Mouse (Mus musculus) C2C12 (cell line): ENCODE data around the gene Fam166a.

Source experiments
- CEBPB ChIP-seq: IDR thresholded peaks from one replicate; pipeline ENCODE4 v1.6.1; 2011; ENCODE audit warnings: low read depth, mild to moderate bottlenecking, control low read depth, moderate library complexity
- CTCF ChIP-seq: IDR thresholded peaks from one replicate; pipeline ENCODE4 v1.5.1; 2011; ENCODE audit not compliant: control insufficient read depth, insufficient read depth, insufficient read length
- FOSL1 ChIP-seq: IDR thresholded peaks from one replicate; pipeline ENCODE4 v1.8.0; 2011; ENCODE audit warnings: mild to moderate bottlenecking, low read length; ENCODE audit not compliant: poor library complexity, insufficient read depth, severe bottlenecking
- MAX ChIP-seq: IDR thresholded peaks from one replicate; pipeline ENCODE4 v1.6.1; 2011; ENCODE audit warnings: mild to moderate bottlenecking, control low read depth

DNA sequence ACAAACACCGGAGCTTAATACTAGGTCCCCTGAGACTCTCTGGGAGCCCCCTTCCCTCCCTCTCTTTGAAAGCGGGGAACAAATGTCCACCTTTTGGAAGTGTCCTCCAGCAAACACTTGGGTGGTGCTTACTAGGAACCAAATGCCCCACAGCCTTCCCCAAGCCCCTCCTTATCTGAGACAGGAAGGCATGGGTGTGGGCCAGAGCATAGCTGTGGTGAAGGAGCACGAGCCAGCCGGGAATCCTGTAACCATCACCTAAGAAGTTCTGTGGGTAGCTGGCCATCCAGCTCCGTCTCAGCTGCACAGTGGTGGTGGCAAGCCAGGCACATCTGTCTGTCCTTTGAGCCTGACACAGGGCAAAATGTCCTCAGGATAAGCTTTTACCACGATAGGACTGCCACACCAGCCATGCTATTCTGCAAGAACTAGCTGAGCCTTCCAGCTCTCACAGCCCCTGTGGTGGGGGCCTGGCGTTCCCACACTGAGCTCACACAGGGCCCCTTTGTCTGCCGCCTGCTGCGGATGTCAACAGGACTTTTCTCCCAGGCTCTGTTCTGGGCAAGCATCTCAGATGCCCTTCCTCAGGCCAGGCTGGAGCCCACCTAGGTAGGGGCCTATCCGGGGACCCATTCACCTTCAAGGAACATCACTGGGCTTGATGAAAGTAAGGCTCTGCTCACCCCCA, 40.1 kb upstream of the Fam166a start:
- TF ChIP-seq FOSL1 (no peak), CTCF (no peak), CEBPB (no peak), MAX (no peak)
